Mouse (Mus musculus) MEL (cell line): ENCODE results near the gene Bet1l.

ENCODE experiments used
- CTCF ChIP-seq, 3 experiments: IDR thresholded peaks in 2 of 3; conservative IDR thresholded peaks in 1 of 3; 2 replicates each; pipeline ENCODE4 v1.5.1; 2011 to 2012; ENCODE audit warnings: low read length in 3 of 3, low read depth in 2 of 3, mild to moderate bottlenecking in 2 of 3, improper control_type of control experiment in 1 of 3, inconsistent platforms in 1 of 3, mixed read lengths in 1 of 3, moderate library complexity in 1 of 3; ENCODE audit not compliant: control insufficient read depth in 1 of 3, insufficient read depth in 1 of 3, poor library complexity in 1 of 3, severe bottlenecking in 1 of 3
- ETS1 ChIP-seq: IDR thresholded peaks from 2 replicates; pipeline ENCODE4 v1.6.1; 2012; ENCODE audit warnings: low read depth, mild to moderate bottlenecking, inconsistent platforms, low read length, improper control_type of control experiment, moderate library complexity
- GATA1 ChIP-seq: IDR thresholded peaks from 2 replicates; pipeline ENCODE4 v1.6.1; 2011; ENCODE audit warnings: low read depth, low read length, improper control_type of control experiment
- NRF1 ChIP-seq: IDR thresholded peaks from 2 replicates; pipeline ENCODE4 v1.6.1; 2014; ENCODE audit warnings: low read depth, mild to moderate bottlenecking, inconsistent platforms, low read length, improper control_type of control experiment, moderate library complexity; ENCODE audit not compliant: poor library complexity, insufficient read depth, severe bottlenecking
- POLR2A ChIP-seq, 2 experiments: IDR thresholded peaks; 2 replicates each; pipeline ENCODE4 v1.6.1; 2011 to 2012; ENCODE audit warnings: low read length in 2 of 2, mild to moderate bottlenecking in 2 of 2, control low read depth in 1 of 2, improper control_type of control experiment in 1 of 2, low read depth in 1 of 2, moderate library complexity in 1 of 2; ENCODE audit not compliant: control insufficient read depth in 1 of 2, insufficient read depth in 1 of 2, poor library complexity in 1 of 2
- TAL1 ChIP-seq: IDR thresholded peaks from 2 replicates; pipeline ENCODE4 v1.6.1; 2012; ENCODE audit warnings: mild to moderate bottlenecking, inconsistent platforms, low read length, moderate library complexity, mixed read lengths
- TCF12 ChIP-seq: IDR thresholded peaks from 2 replicates; pipeline ENCODE4 v1.6.1; 2014; ENCODE audit warnings: low read depth, mild to moderate bottlenecking, inconsistent platforms, low read length, improper control_type of control experiment, moderate library complexity
- UBTF ChIP-seq: IDR thresholded peaks from 2 replicates; pipeline ENCODE4 v1.6.1; 2012; ENCODE audit warnings: low read depth, mild to moderate bottlenecking, inconsistent platforms, low read length, improper control_type of control experiment, moderate library complexity, borderline replicate concordance; ENCODE audit not compliant: insufficient read depth

DNA sequence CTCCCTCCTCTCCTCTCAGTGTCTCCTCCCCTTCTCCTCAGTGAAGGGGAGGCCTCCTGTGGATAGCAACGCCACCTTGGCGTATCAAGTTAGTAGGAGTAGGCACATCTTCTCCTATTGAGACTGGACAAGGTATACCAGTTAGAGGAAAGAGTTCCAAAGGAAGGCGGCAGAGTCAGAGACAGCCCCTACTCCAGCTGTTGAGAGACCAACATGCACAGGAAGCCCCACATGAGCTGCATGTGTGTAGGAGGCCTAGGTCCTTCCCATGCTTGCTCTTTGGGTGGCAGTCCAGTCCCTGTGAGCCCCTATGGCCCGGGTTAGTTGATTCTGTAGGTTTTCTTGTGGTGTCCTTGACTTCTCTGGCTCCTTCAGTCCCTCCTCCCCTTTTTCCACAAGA, 24.0 kb downstream of the Bet1l start:
- TF ChIP-seq TCF12 = no peak
- no peak for TF ChIP-seq UBTF
- no peak for TF ChIP-seq TAL1
- TF ChIP-seq ETS1 = no peak
- TF ChIP-seq POLR2A (IDR thresholded peaks at IDR 0.05; ENCODE audit: control insufficient read depth in 1 of 2, insufficient read depth in 1 of 2, low read depth in 1 of 2, low read length in 2 of 2, poor library complexity in 1 of 2) = no peak
- TF ChIP-seq NRF1 = no peak
- no peak for TF ChIP-seq CTCF (IDR thresholded peaks at IDR 0.05 in 2 of 3, conservative IDR thresholded peaks at IDR 0.05 in 1 of 3; ENCODE audit: control insufficient read depth in 1 of 3, insufficient read depth in 1 of 3, low read depth in 2 of 3, low read length in 3 of 3, poor library complexity in 1 of 3, severe bottlenecking in 1 of 3)
- TF ChIP-seq GATA1 = no peak
